Mouse (Mus musculus) liver (tissue): ENCODE results near the gene 6030445D17Rik.

Experiments
- DNase-seq: peaks from one replicate; pipeline ENCODE4 v3.0.0-alpha.2; 2020; ENCODE audit warnings: mixed read lengths

The 6030445D17Rik gene

DNA sequence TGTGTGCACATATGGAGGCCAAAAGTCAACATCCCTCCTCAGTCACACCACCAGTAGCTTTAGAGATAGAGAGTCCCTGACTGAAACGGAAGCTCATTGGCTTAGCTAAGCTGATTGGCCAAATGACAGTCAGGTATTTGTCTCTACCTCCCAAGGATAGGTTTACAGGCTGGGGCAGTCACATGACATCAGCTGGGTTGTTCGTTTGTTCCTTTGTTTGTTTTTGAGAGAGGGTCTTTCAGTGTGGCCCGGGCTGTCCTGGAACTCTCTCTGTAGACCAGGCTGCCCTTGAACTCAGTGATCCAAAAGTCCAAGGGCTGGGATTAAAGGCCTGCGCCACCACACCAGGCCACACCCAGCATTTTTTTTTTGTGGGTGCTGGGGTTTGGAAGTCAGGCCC is 844 bp upstream of the 6030445D17Rik start:
- no peak for DNase-seq

GRCm38 (mm10) chr4:136461761-136462085 is 327 bp upstream of the 6030445D17Rik start:
- no peak for DNase-seq

DNA sequence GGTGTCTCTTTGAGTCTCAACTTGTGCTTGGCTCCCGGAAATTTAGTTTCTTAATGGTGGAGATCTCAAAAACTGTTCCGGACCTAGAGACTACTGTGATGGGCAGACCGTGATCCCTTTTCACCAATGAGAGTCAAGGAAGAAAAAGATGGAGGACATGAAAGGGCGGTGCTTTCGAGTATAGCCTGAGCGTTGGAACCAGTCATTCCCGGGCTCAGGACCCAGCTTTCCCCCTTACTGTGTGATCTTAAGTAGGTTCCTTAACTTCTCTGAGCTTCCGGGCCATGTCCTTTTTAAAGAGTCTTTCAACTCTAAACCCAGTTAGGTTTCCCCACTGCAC is 759 bp downstream of the 6030445D17Rik start:
- DNase-seq: no peak

- no peak for DNase-seq
Measured at GRCm38 (mm10) chr4:136463436-136463835, 1.4 kb downstream of the 6030445D17Rik start.

GRCm38 (mm10) chr4:136466226-136466625 is 4.2 kb downstream of the 6030445D17Rik start:
- DNase-seq: no peak

- no peak for DNase-seq
Measured at GRCm38 (mm10) chr4:136468553-136469327, 6.7 kb downstream of the 6030445D17Rik start.

GRCm38 (mm10) chr4:136469371-136469903 is 7.4 kb downstream of the 6030445D17Rik start, which contains the start of gene Luzp1:
TSS of gene Luzp1 (plus strand) at chr4:136469761.
- peak; percentile 91 for DNase-seq

DNA sequence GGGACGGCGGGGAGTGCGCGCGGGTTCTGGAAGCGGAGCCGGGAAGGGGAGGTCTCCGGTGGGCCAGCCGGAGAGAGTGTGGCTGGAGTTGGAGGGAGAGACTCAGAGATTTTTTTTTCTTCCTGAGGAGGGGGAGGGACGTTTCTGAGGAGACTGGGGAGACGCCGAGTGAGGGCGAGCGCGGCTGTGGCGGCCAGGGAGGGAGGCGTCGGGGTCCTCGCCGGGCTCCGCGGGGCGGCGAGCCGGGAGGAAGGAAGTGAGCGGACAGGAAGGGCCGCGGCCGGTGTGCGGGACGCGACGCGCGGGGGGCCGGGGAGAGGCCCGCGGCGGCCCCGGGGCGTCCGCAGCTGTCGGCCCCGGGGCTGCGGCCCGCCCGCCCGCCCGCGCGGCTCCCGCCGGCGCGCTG is 7.9 kb downstream of the 6030445D17Rik start:
- peak; percentile 39 for DNase-seq

- DNase-seq: peak; percentile 28
Measured at GRCm38 (mm10) chr4:136470347-136471071, 8.5 kb downstream of the 6030445D17Rik start.

DNA sequence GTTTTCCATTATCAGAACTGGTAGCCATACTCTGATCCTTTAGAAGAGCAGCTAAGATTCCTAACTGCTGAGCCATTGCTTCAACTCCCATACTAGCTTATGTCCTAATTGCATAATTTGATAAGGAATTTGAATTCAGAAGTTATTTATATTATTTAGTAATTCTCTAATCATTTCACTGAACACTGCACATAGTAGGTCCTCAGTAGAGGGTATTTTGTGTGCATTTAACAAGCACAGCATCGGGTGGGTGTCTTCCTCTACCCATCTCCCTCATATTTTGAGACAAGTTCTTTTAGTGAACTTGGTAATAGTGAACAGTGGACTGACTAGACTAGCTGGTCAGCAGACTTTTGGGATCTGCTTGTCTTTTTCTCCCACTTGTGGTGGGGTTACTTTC is 14.6 kb downstream of the 6030445D17Rik start:
- no peak for DNase-seq

DNA sequence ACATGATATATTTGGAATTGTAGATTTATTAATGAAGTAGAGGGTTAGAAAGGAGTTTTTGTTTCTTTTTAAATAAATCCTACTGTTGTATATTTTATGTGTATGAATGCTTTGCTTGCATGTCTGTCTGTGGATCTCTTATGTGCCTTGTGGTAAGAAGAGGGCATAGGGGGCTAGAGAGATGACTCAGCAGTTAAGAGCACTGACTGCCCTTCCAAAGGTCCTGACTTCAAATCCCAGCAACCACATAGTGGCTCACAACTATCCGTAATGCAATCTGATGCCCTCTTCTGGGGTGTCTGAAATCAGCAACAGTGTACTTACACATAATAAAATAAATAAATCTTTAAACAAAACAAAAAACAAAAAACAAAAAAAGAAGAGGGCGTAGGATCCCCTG is 24.5 kb downstream of the 6030445D17Rik start:
- DNase-seq: no peak

- no peak for DNase-seq
Measured at GRCm38 (mm10) chr4:136495993-136496392, 33.9 kb downstream of the 6030445D17Rik start.

DNA sequence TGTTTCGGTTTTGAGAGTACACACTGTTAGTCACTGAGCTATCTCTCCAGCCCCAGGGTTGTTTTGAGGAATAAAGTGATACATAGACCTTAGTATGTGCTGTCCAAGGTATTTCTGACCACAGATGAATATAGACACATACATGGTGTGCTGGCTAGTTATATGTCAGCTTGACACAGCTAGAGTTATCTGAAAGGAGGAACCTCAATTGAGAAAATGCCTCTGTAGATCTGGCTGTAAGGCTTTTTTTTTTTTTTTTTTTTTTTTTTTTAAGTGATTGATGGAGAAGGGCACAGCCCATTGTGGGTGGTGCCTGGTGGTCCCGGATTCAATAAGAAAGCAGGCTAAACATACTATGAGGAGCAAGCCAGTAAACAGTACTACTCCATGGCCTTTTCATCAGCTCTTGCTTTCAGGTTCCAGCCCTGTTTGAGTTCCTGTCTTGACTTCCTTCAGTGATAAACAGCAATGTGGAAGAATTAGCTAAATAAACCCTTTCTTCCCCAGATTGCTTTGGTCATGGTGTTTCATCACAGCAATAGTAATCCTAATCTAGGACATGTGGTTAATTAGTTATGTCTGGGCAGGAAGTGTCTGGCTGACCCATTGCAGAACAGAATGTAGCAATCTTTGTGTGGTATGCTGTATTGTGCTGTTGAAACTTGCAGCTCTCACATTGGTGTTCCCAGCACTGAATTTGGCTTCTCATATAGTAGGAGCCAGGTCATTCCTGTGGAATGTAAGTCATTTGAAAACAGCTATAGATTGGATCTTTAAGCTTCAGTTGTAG is 43.6 kb downstream of the 6030445D17Rik start:
- DNase-seq: no peak

DNA sequence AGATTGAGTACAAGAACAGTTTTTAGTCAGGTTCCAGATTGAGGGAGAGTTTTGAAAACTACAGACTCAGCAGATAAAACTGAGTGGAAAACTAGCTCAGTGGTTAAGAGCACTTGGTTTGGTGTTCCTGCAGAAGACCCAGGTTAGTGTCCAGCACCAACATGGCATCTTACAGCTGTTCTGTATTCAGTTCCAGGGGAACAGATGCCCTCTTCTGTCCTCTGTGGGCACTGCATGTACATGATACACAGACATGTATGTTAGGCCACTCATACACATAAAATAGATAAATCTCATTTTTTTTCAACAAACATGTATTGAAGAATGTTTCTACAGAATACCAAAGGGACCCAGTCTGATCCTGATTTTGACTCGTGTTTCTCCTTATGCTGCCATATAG is 47.8 kb downstream of the 6030445D17Rik start:
- peak; percentile 12 for DNase-seq

DNA sequence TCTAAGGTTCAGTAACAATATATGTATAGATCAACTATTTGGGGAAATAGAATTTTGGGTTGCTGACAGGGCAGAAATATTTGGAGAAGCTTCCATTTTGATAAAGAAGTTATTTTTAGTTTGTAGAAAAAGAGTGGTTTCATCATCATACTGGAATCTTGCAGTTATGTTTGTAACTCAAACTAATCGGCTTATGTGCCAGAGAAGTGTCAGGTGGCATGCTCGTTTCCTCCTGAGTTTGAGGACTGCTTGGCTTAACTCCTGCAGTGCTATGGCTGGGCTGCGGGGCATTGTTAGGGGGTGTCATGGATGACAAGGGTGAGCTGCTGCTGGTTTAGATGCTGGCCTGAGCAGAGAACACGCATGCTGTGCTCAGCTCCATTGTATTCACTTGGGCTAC is 49.7 kb downstream of the 6030445D17Rik start:
- DNase-seq: no peak

DNA sequence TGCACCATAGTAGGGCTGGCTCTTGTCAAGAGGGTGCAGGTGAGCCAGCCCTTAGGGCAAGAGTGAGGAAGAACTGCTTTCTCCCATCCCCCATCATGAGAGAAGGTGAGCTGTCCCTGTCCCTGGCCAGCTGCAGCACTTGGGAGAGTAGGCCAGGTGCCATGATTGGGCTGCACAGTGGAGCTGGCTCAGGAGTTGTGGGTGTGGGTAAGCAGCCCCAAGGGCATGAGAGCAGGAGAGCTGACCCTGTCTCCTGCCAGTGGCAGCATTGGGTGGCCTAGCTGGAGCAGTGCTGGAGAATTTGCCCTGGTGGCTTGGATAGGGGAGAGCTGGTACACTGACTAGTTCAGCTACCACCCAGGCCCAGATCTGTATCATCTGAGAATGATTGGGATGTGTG is 50.9 kb downstream of the 6030445D17Rik start:
- no peak for DNase-seq
